Mouse (Mus musculus) skeletal muscle tissue, postnatal 0 days (tissue): ENCODE results near the gene Nradd. TPM values are rescaled to one million over a fixed set of nuclear protein-coding genes. Genes with fewer than 3 reads are reported as not detected.

Experiments
- microRNA-seq, 2 experiments: library from miRNA; unstranded; fragments of <30 nt; microRNA quantifications; one replicate each; pipeline ENCODE4; 2016
- polyA plus RNA-seq: library from polyadenylated mRNA; unstranded; fragments of >200 nt; fragmentation: Nextera tagmentation; extraction: Ambion mirVana; gene quantifications from 2 replicates; pipeline ENCODE4 v1.2.1, GENCODE M21; 2015

The Nradd gene
- polyA plus RNA-seq, result 10.1 and 10.6 TPM in 2 replicates

DNA sequence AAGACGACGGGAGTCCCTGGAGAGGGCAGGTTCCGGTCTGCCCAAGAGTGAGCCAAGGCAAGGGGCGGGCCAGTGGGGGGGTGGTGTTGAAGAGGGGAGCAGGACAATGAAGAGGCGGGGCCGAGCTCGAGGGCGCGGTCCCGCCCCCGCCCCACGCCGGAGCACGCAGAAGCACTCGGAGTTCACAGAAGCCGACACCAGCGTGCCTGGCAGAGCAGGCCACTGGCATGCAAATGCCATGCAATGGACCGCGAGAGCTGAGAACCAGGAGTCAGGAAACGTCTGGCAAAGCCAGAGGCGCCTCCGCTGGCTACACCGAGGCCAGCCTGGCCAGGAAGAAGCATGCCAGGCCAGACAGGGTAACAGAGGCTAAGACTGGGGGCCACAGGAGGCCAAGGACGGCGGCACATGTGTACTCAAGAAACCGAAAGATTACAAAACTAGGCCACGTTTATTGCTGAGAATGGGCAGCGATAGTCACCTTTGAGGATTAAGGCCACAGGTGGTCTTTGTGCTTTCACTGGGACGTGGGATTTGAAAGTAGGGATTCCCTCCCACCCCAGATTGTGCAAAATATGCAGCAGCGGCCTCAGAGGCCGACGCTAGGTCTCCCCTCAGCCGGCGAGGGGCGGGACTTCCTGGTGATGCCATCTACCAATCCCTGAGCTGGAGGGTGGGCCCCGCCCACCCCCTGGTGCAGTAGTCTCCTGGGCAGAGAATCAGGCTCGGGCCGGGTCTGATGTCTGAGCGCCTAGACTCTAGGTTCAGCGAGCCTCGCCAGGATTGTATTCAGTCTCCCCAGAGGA is at the start of gene Nradd:
Gene Nradd (minus strand): TSS at position 92 of the 806 bp plus-strand sequence.

GRCm38 (mm10) chr9:110656249-110657221 is 32.3 kb upstream of the Nradd start, which contains the start of gene Ccdc12:
Ccdc12 (plus strand) TSS chr9:110656503.

GRCm38 (mm10) chr9:110653655-110654461 is 29.6 kb upstream of the Nradd start, which contains the start of gene Nbeal2:
Nbeal2 (minus strand) TSS chr9:110654161.

Small RNA genes within 50 kb of the gene (microRNA-seq; reads per million reads assigned to microRNA genes)
- gene Mir8107, result 0 reads per million in 2 experiments

Other genes starting within 250 kb of the Nradd start
- gene Ptpn23, start 216.2 kb downstream of the Nradd start, polyA plus RNA-seq, result 4.8 and 5.8 TPM in 2 replicates
- gene Ngp, start 204.7 kb downstream of the Nradd start, polyA plus RNA-seq, result 1.5 and 3.0 TPM in 2 replicates
- 4.3 and 4.9 TPM in 2 replicates for gene Klhl18, start 147.8 kb downstream of the Nradd start, polyA plus RNA-seq
- 0.40 and 0.72 TPM in 2 replicates for gene Kif9, start 147.5 kb downstream of the Nradd start, polyA plus RNA-seq
- 13.0 and 15.4 TPM in 2 replicates for gene Setd2, start 91.9 kb downstream of the Nradd start, polyA plus RNA-seq
- 0.40 and 0.66 TPM in 2 replicates for gene Nbeal2, start 29.7 kb upstream of the Nradd start, polyA plus RNA-seq
- gene Ccdc12, start 32.1 kb upstream of the Nradd start, polyA plus RNA-seq, result 97.7 and 106 TPM in 2 replicates
- 239 and 303 TPM in 2 replicates for gene Myl3, start 117.4 kb upstream of the Nradd start, polyA plus RNA-seq
- 10.1 and 16.0 TPM in 2 replicates for gene Pth1r, start 122.7 kb upstream of the Nradd start, polyA plus RNA-seq
- gene Prss42, start 173.7 kb upstream of the Nradd start, polyA plus RNA-seq, result not detected in 2 replicates
- not detected in 2 replicates for gene Prss44, start 189.5 kb upstream of the Nradd start, polyA plus RNA-seq
- gene Prss43, start 202.2 kb upstream of the Nradd start, polyA plus RNA-seq, result not detected in 2 replicates
- gene Prss45, start 210.1 kb upstream of the Nradd start, polyA plus RNA-seq, result not detected in 2 replicates
- gene Prss46, start 220.1 kb upstream of the Nradd start, polyA plus RNA-seq, result not detected in 2 replicates
- not detected in 2 replicates for gene Prss50, start 233.5 kb upstream of the Nradd start, polyA plus RNA-seq